In genomic region chr9:65123552-65124168, GRCm38 (mm10) we compare ENCODE assay signal across 8 mouse cellular contexts. TPM values are rescaled to one million over a fixed set of nuclear protein-coding genes. Genes with fewer than 3 reads are reported as not detected.
DNase-seq lines count a peak whose midpoint lies in the region; TF ChIP-seq lines count a peak whose summit lies in the region.

No protein-coding gene starts in this region.

- H3K4me3 ChIP-seq in thymus, adult 2 months (ENCODE audit: control insufficient read depth, insufficient read depth, low read length) = peak overlapping the region; percentile 14
- H3K4me3 ChIP-seq in cortical plate, adult 2 months (ENCODE audit: insufficient read depth, low read length) = no peak overlapping the region
- peak overlapping the region; percentile 58 for H3K4me3 ChIP-seq in limb, embryonic 10.5 days
- H3K4me3 ChIP-seq in midbrain, embryonic 10.5 days = peak overlapping the region; percentile 59

- H3K4me1 ChIP-seq in thymus, adult 2 months (replicated peaks; ENCODE audit: control insufficient read depth, insufficient read depth, low read length) = peaks cover 5% of the 10 kb centered on the region
- no peaks in the 10 kb centered on the region for H3K4me1 ChIP-seq in cortical plate, adult 2 months (ENCODE audit: control insufficient read depth, insufficient read depth, low read length)
- H3K4me1 ChIP-seq in limb, embryonic 10.5 days = peaks cover 29% of the 10 kb centered on the region
- peaks cover 30% of the 10 kb centered on the region for H3K4me1 ChIP-seq in midbrain, embryonic 10.5 days

- WGBS in thymus, adult 2 months = 7% methylated on average over 48 of the region's 48 CpGs
- 1% methylated on average over 48 of the region's 48 CpGs for WGBS in limb, embryonic 10.5 days
- WGBS in midbrain, embryonic 10.5 days = 2% methylated on average over 48 of the region's 48 CpGs

- intact Hi-C loops in heart, postnatal 10 days (cut with DNase I) = loop anchor here (5.0 kb wide), 2 partner anchors 41 to 111 kb away; no protein-coding TSS in a partner anchor

- H3K9me3 ChIP-seq in limb, embryonic 10.5 days (replicated peaks) = no peaks in the 10 kb centered on the region
- no peaks in the 10 kb centered on the region for H3K9me3 ChIP-seq in midbrain, embryonic 10.5 days (replicated peaks)

- DNase-seq in thymus, adult 2 months = peak; percentile 32
- DNase-seq in thymus, adult 18-20 months = no peak
- DNase-seq in heart, postnatal 10 days = peak; percentile 58 to 71
- peak; percentile 90 for DNase-seq in limb, embryonic 10.5 days (ENCODE audit: low spot score)
- peak; percentile 86 for DNase-seq in midbrain, embryonic 10.5 days (ENCODE audit: low spot score)
- peak; percentile 36 for DNase-seq in thymus, postnatal 25 days
- no peak for DNase-seq in urinary bladder, postnatal 10 days (ENCODE audit: low spot score)

- no peaks in the 10 kb centered on the region; the same call in 1 of the 2 replicates for H3K27me3 ChIP-seq in thymus, adult 2 months (ENCODE audit: control insufficient read depth, insufficient read depth, low read length)
- H3K27me3 ChIP-seq in limb, embryonic 10.5 days (ENCODE audit: low read depth, poor library complexity, severe bottlenecking) = peaks cover 37% of the 10 kb centered on the region
- H3K27me3 ChIP-seq in midbrain, embryonic 10.5 days (ENCODE audit: low read depth, poor library complexity, severe bottlenecking) = peaks cover 54% of the 10 kb centered on the region

- TF ChIP-seq POLR2A in thymus, adult 2 months (IDR thresholded peaks at IDR 0.05; ENCODE audit: control insufficient read depth, extremely low read depth, insufficient read depth, low read length, poor library complexity) = no peak
- TF ChIP-seq POLR2A in cortical plate, adult 2 months (IDR thresholded peaks at IDR 0.05; ENCODE audit: extremely low read depth, insufficient read depth, low read length) = no peak

- H3K27ac ChIP-seq in thymus, adult 2 months (ENCODE audit: control insufficient read depth, insufficient read depth, low read length) = no peak overlapping the region
- H3K27ac ChIP-seq in cortical plate, adult 2 months (ENCODE audit: insufficient read depth, low read length) = no peak overlapping the region
- H3K27ac ChIP-seq in limb, embryonic 10.5 days = peak overlapping the region; percentile 86
- peak overlapping the region; percentile 87 for H3K27ac ChIP-seq in midbrain, embryonic 10.5 days (replicated peaks)

- TF ChIP-seq CTCF in thymus, adult 2 months (IDR thresholded peaks at IDR 0.05; ENCODE audit: borderline replicate concordance, control insufficient read depth, extremely low read depth, insufficient read depth, low read length, poor library complexity) = peak; percentile 74; the same call in 1 of the 2 replicates
- TF ChIP-seq CTCF in cortical plate, adult 2 months (IDR thresholded peaks at IDR 0.05; ENCODE audit: extremely low read depth, insufficient read depth, low read length) = peak; percentile 21; the same call in 1 of the 2 replicates

- no peaks in the 10 kb centered on the region for H3K36me3 ChIP-seq in thymus, adult 2 months (ENCODE audit: control insufficient read depth, insufficient read depth, low read length)
- H3K36me3 ChIP-seq in limb, embryonic 10.5 days = peaks cover 14% of the 10 kb centered on the region
- peaks cover 21% of the 10 kb centered on the region; the same call in 1 of the 2 replicates for H3K36me3 ChIP-seq in midbrain, embryonic 10.5 days

RNA-seq across cellular contexts. Expression of gene Igdcc3, which starts 17.3 kb away (rescaled TPM):
- polyA plus RNA-seq in thymus, adult 2 months (2012; rRNA removed) = 0.07 and 0.13 TPM in 2 replicates
- polyA plus RNA-seq in cortical plate, adult 2 months (2012; rRNA removed) = 1.3 and 2.0 TPM in 2 replicates
- total RNA-seq in heart, postnatal 10 days (2021) = under 1 TPM; 0.22 to 0.40 TPM
- 230 and 420 TPM in 2 replicates for polyA plus RNA-seq in limb, embryonic 10.5 days (2016; fragmentation: Nextera tagmentation; extraction: Ambion mirVana)
- 334 and 450 TPM in 2 replicates for polyA plus RNA-seq in midbrain, embryonic 10.5 days (2016; fragmentation: Nextera tagmentation; extraction: Ambion mirVana)

RNA-seq across cellular contexts. Expression of gene Igdcc4, which starts 22.4 kb away (rescaled TPM):
- 8.9 and 11.7 TPM in 2 replicates for polyA plus RNA-seq in thymus, adult 2 months (2012; rRNA removed)
- polyA plus RNA-seq in cortical plate, adult 2 months (2012; rRNA removed) = 27.2 and 27.9 TPM in 2 replicates
- 10 to 100 TPM; 14.4 to 15.6 TPM for total RNA-seq in heart, postnatal 10 days (2021)
- 11.1 and 11.2 TPM in 2 replicates for polyA plus RNA-seq in limb, embryonic 10.5 days (2016; fragmentation: Nextera tagmentation; extraction: Ambion mirVana)
- 8.9 and 12.6 TPM in 2 replicates for polyA plus RNA-seq in midbrain, embryonic 10.5 days (2016; fragmentation: Nextera tagmentation; extraction: Ambion mirVana)

Comparison
In these comparisons a context has a peak if more than half of its experiments do, and no peak if none do; other contexts are left out.
1. DNase-seq: peak in thymus, adult 2 months (single experiment), heart, postnatal 10 days (2 of 2), limb, embryonic 10.5 days (single experiment), midbrain, embryonic 10.5 days (single experiment) and thymus, postnatal 25 days (single experiment); none in thymus, adult 18-20 months (0 of 2) and urinary bladder, postnatal 10 days (single experiment).
2. H3K27ac ChIP-seq: peak in limb, embryonic 10.5 days (single experiment) and midbrain, embryonic 10.5 days (single experiment); none in thymus, adult 2 months (single experiment) and cortical plate, adult 2 months (single experiment).
3. RNA of gene Igdcc3, which starts 17.3 kb away (polyA plus RNA-seq): 334 to 450 TPM in midbrain, embryonic 10.5 days and 230 to 420 TPM in limb, embryonic 10.5 days; 1.3 to 2.0 TPM in cortical plate, adult 2 months and 0.07 to 0.13 TPM in thymus, adult 2 months; every median in the first group is over 10 times any median in the second.